Mouse (Mus musculus) hindbrain, embryonic 12.5 days (tissue): ENCODE results near the gene Tnfrsf13b. TPM values are rescaled to one million over a fixed set of nuclear protein-coding genes. Genes with fewer than 3 reads are reported as not detected.
"Not testable (repeated sequence)": the region's sequence is repeated elsewhere in the genome, so short reads cannot be mapped to it uniquely, and the experiment has no call there.

Experiments used
- ATAC-seq: fragments of 200-750 bp; cut with Nextera tagmentation; 2 replicates; pipeline ENCODE4 v1.8.0; 2017; ENCODE audit warnings: moderate TSS enrichment; ENCODE audit not compliant: low FRiP score
- H3K27ac ChIP-seq: fragments of 300-500 bp; sonication (generic); 2 replicates; pipeline ENCODE4 v1.5.1; 2016; ENCODE audit warnings: mild to moderate bottlenecking
- H3K27me3 ChIP-seq: fragments of 300-500 bp; sonication (generic); 2 replicates; pipeline ENCODE4 v1.6.1; 2016; ENCODE audit warnings: mild to moderate bottlenecking
- H3K36me3 ChIP-seq: fragments of 300-500 bp; sonication (generic); 2 replicates; pipeline ENCODE4 v1.6.1; 2016; ENCODE audit warnings: mild to moderate bottlenecking
- H3K4me1 ChIP-seq: fragments of 300-500 bp; sonication (generic); 2 replicates; pipeline ENCODE4 v1.6.1; 2016
- H3K4me2 ChIP-seq: fragments of 300-500 bp; sonication (generic); replicated peaks from 2 replicates; pipeline ENCODE4 v1.6.1; 2016; ENCODE audit warnings: mild to moderate bottlenecking
- H3K4me3 ChIP-seq: fragments of 300-500 bp; sonication (generic); 2 replicates; pipeline ENCODE4 v1.5.1; 2016; ENCODE audit warnings: mild to moderate bottlenecking
- H3K9ac ChIP-seq: fragments of 300-500 bp; sonication (generic); 2 replicates; pipeline ENCODE4 v1.6.1; 2016; ENCODE audit warnings: mild to moderate bottlenecking, moderate library complexity
- H3K9me3 ChIP-seq: fragments of 300-500 bp; sonication (generic); replicated peaks from 2 replicates; pipeline ENCODE4 v1.6.1; 2016; ENCODE audit warnings: mild to moderate bottlenecking
- WGBS: fragments of 180-500 bp; shearing (Covaris S2); methylation state at CpG from one replicate; pipeline ENCODE4 v1.1.7; 2016; 5-methylcytosine and 5-hydroxymethylcytosine counted together
- polyA plus RNA-seq: library from polyadenylated mRNA; unstranded; fragments of >200 nt; fragmentation: Nextera tagmentation; extraction: Ambion mirVana; gene quantifications from 2 replicates; pipeline ENCODE4 v1.2.1, GENCODE M21; 2016

Gene Tnfrsf13b
- polyA plus RNA-seq, 1 experiment from 2014 or later, result 1.1 TPM

GRCm38 (mm10) chr11:61159796-61160732 is 33.5 kb downstream of the Tnfrsf13b start:
- no peaks in the 10 kb centered on the region for H3K27me3 ChIP-seq

GRCm38 (mm10) chr11:61161121-61161520 is 34.6 kb downstream of the Tnfrsf13b start:
- ATAC-seq, result no peak
- H3K4me3 ChIP-seq, result no peak overlapping the region
- H3K27me3 ChIP-seq, result no peaks in the 10 kb centered on the region
- no peaks in the 10 kb centered on the region for H3K4me1 ChIP-seq
- 92% methylated on average over 13 of the region's 13 CpGs for WGBS
- peaks cover 99% of the 10 kb centered on the region for H3K36me3 ChIP-seq
- H3K9ac ChIP-seq, result no peak overlapping the region
- no peak overlapping the region for H3K4me2 ChIP-seq
- no peaks in the 10 kb centered on the region for H3K9me3 ChIP-seq
- no peak overlapping the region for H3K27ac ChIP-seq

More at GRCm38 (mm10) chr11:61159796-61160732, 33.5 kb downstream of the Tnfrsf13b start:
- Histone ChIP-seq H3K4me1 (no peaks in the 10 kb centered on the region), H3K4me3 (no peak overlapping the region), H3K4me2 (no peak overlapping the region), H3K36me3 (peaks cover 100% of the 10 kb centered on the region), H3K9me3 (no peaks in the 10 kb centered on the region), H3K9ac (no peak overlapping the region), H3K27ac (no peak overlapping the region)
- WGBS, result 78% methylated on average over 11 of the region's 11 CpGs
- no peak for ATAC-seq

- Histone ChIP-seq H3K27me3 (no peaks in the 10 kb centered on the region), H3K9ac (no peak overlapping the region), H3K27ac (no peak overlapping the region), H3K4me2 (no peak overlapping the region), H3K36me3 (peaks cover 99% of the 10 kb centered on the region), H3K4me3 (no peak overlapping the region), H3K9me3 (no peaks in the 10 kb centered on the region), H3K4me1 (no peaks in the 10 kb centered on the region)
- WGBS, result 98% methylated on average over 14 of the region's 14 CpGs
- no peak for ATAC-seq
Measured at GRCm38 (mm10) chr11:61162776-61163175, 36.2 kb downstream of the Tnfrsf13b start.

DNA sequence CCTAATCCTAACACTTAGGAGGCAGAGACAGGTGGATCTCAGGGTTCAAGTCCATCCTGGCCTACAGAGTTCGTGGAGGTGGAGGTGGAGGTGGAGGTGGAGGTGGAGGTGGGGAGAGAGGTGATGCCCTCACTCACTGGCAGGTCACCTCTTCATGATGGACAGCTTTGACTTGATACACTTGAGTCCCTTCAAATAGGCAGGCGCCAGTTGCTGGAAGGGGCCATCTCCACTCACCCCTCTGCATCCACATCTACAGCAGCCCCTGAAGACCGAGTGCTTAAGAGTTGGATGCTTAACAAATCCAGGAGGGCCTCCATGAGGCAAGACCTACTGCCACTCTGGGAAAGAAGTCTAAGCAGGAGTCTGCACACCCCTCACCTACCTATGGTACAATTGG is 36.8 kb downstream of the Tnfrsf13b start:
- Histone ChIP-seq H3K4me2 (no peak overlapping the region), H3K9me3 (no peaks in the 10 kb centered on the region), H3K27ac (no peak overlapping the region), H3K9ac (no peak overlapping the region), H3K4me1 (peaks cover 3% of the 10 kb centered on the region), H3K4me3 (no peak overlapping the region), H3K36me3 (peaks cover 99% of the 10 kb centered on the region), H3K27me3 (no peaks in the 10 kb centered on the region)
- ATAC-seq, result no peak
- 89% methylated on average over 3 of the region's 3 CpGs for WGBS

GRCm38 (mm10) chr11:61164366-61164765 is 37.8 kb downstream of the Tnfrsf13b start:
- peaks cover 12% of the 10 kb centered on the region for H3K4me1 ChIP-seq
- H3K27me3 ChIP-seq, result no peaks in the 10 kb centered on the region
- no peaks in the 10 kb centered on the region for H3K9me3 ChIP-seq
- no peak overlapping the region for H3K27ac ChIP-seq
- H3K36me3 ChIP-seq, result peaks cover 89% of the 10 kb centered on the region
- no peak overlapping the region for H3K4me2 ChIP-seq
- H3K9ac ChIP-seq, result no peak overlapping the region
- H3K4me3 ChIP-seq, result no peak overlapping the region
- no peak for ATAC-seq
- whole genome bisulfite sequencing, result 93% methylated on average over 6 of the region's 6 CpGs

DNA sequence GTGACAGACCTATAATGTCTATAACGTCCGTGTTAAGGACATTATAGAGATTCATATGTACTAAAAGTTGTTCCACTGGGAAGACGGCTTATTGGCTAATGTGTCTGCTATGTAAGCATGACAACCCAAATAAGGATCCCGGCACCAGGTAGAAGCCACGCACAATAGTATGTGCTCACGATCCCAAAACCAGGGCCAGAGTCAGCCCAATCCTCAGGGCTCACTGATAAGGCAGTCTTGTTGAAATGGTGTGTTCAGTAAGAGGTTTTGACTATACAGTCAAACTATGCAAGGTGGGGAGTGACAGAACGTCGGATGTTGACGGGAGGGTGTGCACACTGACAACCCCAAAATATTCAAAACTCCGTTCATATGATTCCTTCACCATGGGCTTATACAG is 38.3 kb downstream of the Tnfrsf13b start:
- WGBS, result 96% methylated on average over 10 of the region's 10 CpGs
- ATAC-seq, result no peak
- Histone ChIP-seq H3K27me3 (no peaks in the 10 kb centered on the region), H3K36me3 (peaks cover 84% of the 10 kb centered on the region), H3K9ac (no peak overlapping the region), H3K9me3 (no peaks in the 10 kb centered on the region), H3K4me2 (no peak overlapping the region), H3K4me3 (no peak overlapping the region), H3K27ac (no peak overlapping the region), H3K4me1 (peaks cover 16% of the 10 kb centered on the region)

DNA sequence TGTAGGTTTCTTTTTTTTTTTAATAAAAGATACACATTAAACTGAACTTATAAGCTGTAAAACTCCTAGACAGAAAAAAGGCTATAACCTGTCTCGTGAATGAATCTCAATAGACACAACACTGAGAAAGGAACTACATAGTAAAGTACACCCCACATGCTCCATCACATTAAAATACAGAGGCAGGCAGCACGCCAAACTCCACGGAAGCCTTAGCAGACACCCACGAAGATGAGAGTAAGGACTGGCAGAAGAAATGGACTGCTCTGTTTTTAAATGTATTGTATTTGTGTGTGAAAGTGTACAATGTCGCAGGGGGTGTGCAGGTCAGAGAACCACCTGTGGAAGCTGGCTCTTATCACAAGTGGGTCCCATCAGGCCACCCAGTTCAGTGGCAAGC is 43.6 kb downstream of the Tnfrsf13b start:
- H3K4me3 ChIP-seq, result no peak overlapping the region
- peaks cover 36% of the 10 kb centered on the region for H3K36me3 ChIP-seq
- no peak overlapping the region for H3K9ac ChIP-seq
- H3K4me2 ChIP-seq, result no peak overlapping the region
- H3K27me3 ChIP-seq, result no peaks in the 10 kb centered on the region
- no peaks in the 10 kb centered on the region for H3K9me3 ChIP-seq
- H3K4me1 ChIP-seq, result peaks cover 49% of the 10 kb centered on the region
- H3K27ac ChIP-seq, result no peak overlapping the region
- 84% methylated on average over 5 of the region's 5 CpGs for WGBS
- no peak for ATAC-seq

DNA sequence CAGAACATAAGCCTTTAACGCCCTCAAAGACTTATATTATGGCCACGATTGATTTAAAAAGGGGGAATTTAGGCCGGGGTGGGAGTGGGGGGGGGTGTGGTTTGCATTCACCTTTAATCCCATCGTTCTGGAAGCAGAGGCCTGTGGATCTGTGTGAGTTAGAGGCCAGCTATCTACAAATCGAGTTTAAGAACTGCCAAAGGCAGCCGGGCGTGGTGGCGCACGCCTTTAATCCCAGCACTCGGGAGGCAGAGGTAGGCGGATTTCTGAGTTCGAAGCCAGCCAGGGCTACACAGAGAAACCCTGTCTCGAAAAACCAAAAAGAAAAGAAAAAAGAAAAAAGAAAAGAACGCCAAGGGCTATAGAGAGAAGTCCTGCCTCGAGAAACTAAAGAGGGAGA is 46.9 kb downstream of the Tnfrsf13b start:
- H3K4me2 ChIP-seq, result peak overlapping the region; percentile 71
- H3K27ac ChIP-seq, H3K36me3 ChIP-seq, H3K27me3 ChIP-seq, H3K9me3 ChIP-seq, ATAC-seq: not testable (repeated sequence)
- H3K4me1 ChIP-seq, result peaks cover 45% of the 10 kb centered on the region
- peak overlapping the region; percentile 54 for H3K9ac ChIP-seq
- 33% methylated on average over 15 of the region's 15 CpGs for WGBS
- H3K4me3 ChIP-seq, result peak overlapping the region; percentile 99

- peak overlapping the region; percentile 99 for H3K27ac ChIP-seq
- no peaks in the 10 kb centered on the region for H3K27me3 ChIP-seq
- peak; percentile 41 for ATAC-seq
- H3K9ac ChIP-seq, result peak overlapping the region; percentile 99
- peak overlapping the region; percentile 99 for H3K4me3 ChIP-seq
- peaks cover 38% of the 10 kb centered on the region for H3K4me1 ChIP-seq
- 1% methylated on average over 28 of the region's 28 CpGs for WGBS
- no peaks in the 10 kb centered on the region for H3K9me3 ChIP-seq
- H3K36me3 ChIP-seq, result peaks cover 5% of the 10 kb centered on the region; the same call in 1 of the 2 replicates
- H3K4me2 ChIP-seq, result peak overlapping the region; percentile 71
Measured at GRCm38 (mm10) chr11:61174291-61174820, 47.8 kb downstream of the Tnfrsf13b start.

DNA sequence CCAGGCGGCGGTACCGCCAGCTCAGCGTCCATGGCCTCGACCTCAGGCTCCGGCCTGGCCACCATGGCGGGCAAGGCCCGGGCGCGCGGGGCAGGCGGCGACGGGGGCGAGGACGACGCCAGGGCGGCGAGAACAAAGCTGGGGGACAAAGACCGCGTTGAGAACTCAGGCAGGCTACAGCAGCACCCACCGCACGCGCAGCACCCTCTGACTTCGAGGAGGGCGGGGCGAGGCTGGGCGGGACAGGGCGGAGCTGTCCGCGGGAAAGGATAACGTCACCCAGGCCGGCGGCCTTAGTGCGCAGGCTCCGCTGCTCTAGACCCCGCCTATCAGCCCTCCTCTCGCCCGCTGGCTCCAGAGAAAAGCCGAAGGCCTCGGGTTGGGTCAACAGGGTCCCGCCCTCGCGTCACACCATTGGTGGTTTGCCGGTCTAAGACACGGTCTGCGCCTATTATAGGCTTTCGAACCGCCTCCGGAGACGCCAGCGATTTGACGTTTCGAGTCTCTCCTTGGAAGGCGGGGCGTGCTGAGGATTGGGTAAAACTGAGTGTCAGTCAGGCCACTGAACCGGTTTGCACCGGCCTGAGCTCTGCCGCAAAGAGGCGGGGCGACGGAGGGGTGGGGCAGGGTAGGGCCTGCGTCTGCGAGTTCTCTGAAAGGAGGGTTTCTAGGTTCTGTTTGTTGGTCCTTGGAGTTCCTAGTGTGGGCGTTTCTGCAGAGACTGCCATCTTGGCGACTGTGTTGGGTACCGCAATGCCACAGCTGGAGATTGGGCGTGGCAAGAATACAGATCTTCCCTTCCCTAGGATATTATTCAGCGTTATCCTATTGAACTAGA is 48.5 kb downstream of the Tnfrsf13b start, which contains the start of gene Usp22:
TSS of gene Usp22 (minus strand) at position 235 of the 838 bp plus-strand sequence.
- H3K36me3 ChIP-seq, result peaks cover 5% of the 10 kb centered on the region; the same call in 1 of the 2 replicates
- peaks cover 33% of the 10 kb centered on the region for H3K4me1 ChIP-seq
- peak within 1 kb of the TSS; percentile 99 for H3K4me3 ChIP-seq
- H3K27me3 ChIP-seq, result no peaks in the 10 kb centered on the region
- peak within 1 kb of the TSS; percentile 71 for H3K4me2 ChIP-seq
- no peaks in the 10 kb centered on the region for H3K9me3 ChIP-seq
- WGBS, result under 1% methylated on average over 69 of the region's 69 CpGs
- ATAC-seq, result peak; percentile 98
- peak within 1 kb of the TSS; percentile 99 for H3K27ac ChIP-seq
- peak within 1 kb of the TSS; percentile 99 for H3K9ac ChIP-seq

GRCm38 (mm10) chr11:61175778-61176177 is 49.2 kb downstream of the Tnfrsf13b start:
- Histone ChIP-seq H3K9ac (no peak overlapping the region), H3K4me2 (peak overlapping the region; percentile 47), H3K9me3 (no peaks in the 10 kb centered on the region), H3K4me1 (peaks cover 26% of the 10 kb centered on the region), H3K27ac (peak overlapping the region; percentile 90), H3K4me3 (no peak overlapping the region), H3K36me3 (peaks cover 5% of the 10 kb centered on the region; the same call in 1 of the 2 replicates), H3K27me3 (no peaks in the 10 kb centered on the region)
- ATAC-seq, result no peak
- WGBS, result 74% methylated on average over 5 of the region's 5 CpGs

DNA sequence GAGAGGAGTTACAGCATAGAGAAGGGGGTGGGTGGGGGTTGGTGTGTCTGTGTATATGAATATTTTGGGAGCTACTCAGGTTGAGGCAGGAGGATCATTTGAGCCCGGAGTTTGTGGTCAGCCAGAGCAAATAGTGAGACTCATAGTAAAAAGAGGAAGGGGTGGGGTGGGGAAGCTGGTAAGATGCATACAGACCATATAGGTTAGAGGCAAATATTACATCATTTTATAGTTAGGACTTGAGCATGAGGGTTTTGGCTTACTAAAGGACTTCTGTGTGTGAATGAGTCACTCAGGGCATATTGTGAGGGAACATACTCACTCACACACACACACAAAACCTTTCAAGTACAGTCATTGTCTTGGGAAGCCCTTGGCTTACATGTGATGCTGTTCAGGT is 49.8 kb downstream of the Tnfrsf13b start:
- H3K9ac ChIP-seq, result no peak overlapping the region
- H3K9me3 ChIP-seq, result no peaks in the 10 kb centered on the region
- 86% methylated on average over 1 of the region's 1 CpGs for WGBS
- H3K4me2 ChIP-seq, result no peak overlapping the region
- peak overlapping the region; percentile 90 for H3K27ac ChIP-seq
- peaks cover 5% of the 10 kb centered on the region; the same call in 1 of the 2 replicates for H3K36me3 ChIP-seq
- ATAC-seq, result no peak
- no peak overlapping the region for H3K4me3 ChIP-seq
- no peaks in the 10 kb centered on the region for H3K27me3 ChIP-seq
- H3K4me1 ChIP-seq, result peaks cover 21% of the 10 kb centered on the region
